Mouse (Mus musculus) retina, embryonic 14.5 days (tissue): ENCODE measurements around the gene Rasgef1b.

Experiments used
- DNase-seq: peaks from one replicate; pipeline ENCODE4 v3.0.0-alpha.2; 2015; ENCODE audit warnings: low spot score

Rasgef1b gene

GRCm38 (mm10) chr5:99213211-99213610, 515.7 kb downstream of the Rasgef1b start:
- no peak for DNase-seq

- DNase-seq: no peak
Measured at GRCm38 (mm10) chr5:99203475-99203874, 525.4 kb downstream of the Rasgef1b start.

- DNase-seq: peak; percentile 86
Measured at GRCm38 (mm10) chr5:99202074-99202837, 526.6 kb downstream of the Rasgef1b start.

- no peak for DNase-seq
Measured at GRCm38 (mm10) chr5:99195436-99195835, 533.4 kb downstream of the Rasgef1b start.

- DNase-seq: peak; percentile 26
Measured at GRCm38 (mm10) chr5:99190941-99191800, 537.7 kb downstream of the Rasgef1b start.

GRCm38 (mm10) chr5:99183637-99184036, 545.2 kb downstream of the Rasgef1b start:
- peak; percentile 51 for DNase-seq

GRCm38 (mm10) chr5:99174608-99175385, 554.1 kb downstream of the Rasgef1b start:
- DNase-seq: no peak

GRCm38 (mm10) chr5:99169836-99170235, 559.0 kb downstream of the Rasgef1b start:
- DNase-seq: no peak

- no peak for DNase-seq
Measured at GRCm38 (mm10) chr5:99167767-99168166, 561.1 kb downstream of the Rasgef1b start.
